Mouse (Mus musculus) forebrain, embryonic 13.5 days (tissue): Measurements from ENCODE around the gene Dusp8. TPM values are rescaled to one million over a fixed set of nuclear protein-coding genes. Genes with fewer than 3 reads are reported as not detected.

Experiments used
- ATAC-seq: fragments of 200-750 bp; cut with Nextera tagmentation; 2 replicates; pipeline ENCODE4 v1.8.0; 2017
- H3K27ac ChIP-seq: fragments of 300-500 bp; sonication (generic); 2 replicates; pipeline ENCODE4 v1.5.1; 2015; ENCODE audit warnings: inconsistent platforms, mild to moderate bottlenecking, moderate library complexity
- H3K27me3 ChIP-seq: fragments of 300-500 bp; sonication (generic); 2 replicates; pipeline ENCODE4 v1.6.1; 2015; ENCODE audit warnings: mild to moderate bottlenecking, inconsistent platforms
- H3K36me3 ChIP-seq: fragments of 300-500 bp; sonication (generic); 2 replicates; pipeline ENCODE4 v1.6.1; 2015; ENCODE audit warnings: mild to moderate bottlenecking, inconsistent platforms; ENCODE audit not compliant: poor library complexity, severe bottlenecking
- H3K4me1 ChIP-seq: fragments of 300-500 bp; sonication (generic); 2 replicates; pipeline ENCODE4 v1.6.1; 2015; ENCODE audit warnings: inconsistent platforms
- H3K4me2 ChIP-seq: fragments of 300-500 bp; sonication (generic); 2 replicates; pipeline ENCODE4 v1.6.1; 2015; ENCODE audit warnings: inconsistent platforms, mild to moderate bottlenecking, moderate library complexity
- H3K4me3 ChIP-seq: fragments of 300-500 bp; sonication (generic); 2 replicates; pipeline ENCODE4 v1.5.1; 2015; ENCODE audit warnings: mild to moderate bottlenecking, inconsistent platforms
- H3K9ac ChIP-seq: fragments of 300-500 bp; sonication (generic); 2 replicates; pipeline ENCODE4 v1.6.1; 2015; ENCODE audit warnings: mild to moderate bottlenecking, inconsistent platforms
- H3K9me3 ChIP-seq: fragments of 300-500 bp; sonication (generic); replicated peaks from 2 replicates; pipeline ENCODE4 v1.6.1; 2016; ENCODE audit warnings: inconsistent platforms
- WGBS: fragments of 180-500 bp; shearing (Covaris S2); methylation state at CpG from one replicate; pipeline ENCODE4 v1.1.7; 2015; 5-methylcytosine and 5-hydroxymethylcytosine counted together
- polyA plus RNA-seq: library from polyadenylated mRNA; unstranded; fragments of >200 nt; fragmentation: Nextera tagmentation; extraction: Ambion mirVana; gene quantifications from 2 replicates; pipeline ENCODE4 v1.2.1, GENCODE M21; 2015

Dusp8 gene
- polyA plus RNA-seq, 1 experiment from 2014 or later: 44.1 TPM

DNA sequence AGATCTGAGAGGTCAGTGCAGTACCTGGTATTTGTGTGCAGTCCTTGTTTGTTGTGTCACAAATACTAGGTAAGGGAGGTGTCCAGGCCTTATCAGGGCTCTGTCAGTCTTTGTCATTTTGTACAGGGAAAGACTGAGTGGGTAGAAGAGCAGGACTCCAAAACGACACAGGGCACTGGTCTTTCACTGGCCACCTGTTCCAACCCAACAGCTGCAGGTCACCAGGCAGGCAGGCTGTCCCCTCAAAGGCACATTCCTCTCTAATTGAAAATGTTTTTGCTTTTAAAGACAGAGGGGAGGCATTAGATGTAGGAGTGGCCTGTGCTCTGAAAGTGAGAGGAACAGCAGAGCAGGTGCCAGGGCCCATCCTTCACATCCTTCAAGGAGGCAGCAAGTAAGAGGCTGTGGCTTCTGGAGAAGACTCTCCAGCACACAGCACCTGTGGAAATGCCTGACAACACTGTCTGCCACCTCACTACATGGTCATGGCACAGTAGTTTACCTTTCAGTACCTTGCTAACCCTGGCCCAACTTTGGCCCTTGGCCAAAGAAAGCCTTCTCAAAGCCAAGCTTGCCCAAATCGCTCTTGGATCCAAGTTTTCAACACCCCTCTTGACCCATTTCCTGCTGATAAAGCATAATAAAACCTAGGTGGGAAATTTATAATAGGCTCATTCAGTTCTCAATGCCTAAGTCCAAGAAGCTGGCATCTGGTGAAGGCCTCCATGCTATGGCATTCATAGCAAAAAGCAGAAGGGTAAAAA, 60.4 kb downstream of the Dusp8 start:
- no peak overlapping the region for H3K9ac ChIP-seq
- 79% methylated on average over 2 of the region's 2 CpGs for WGBS
- H3K27ac ChIP-seq: no peak overlapping the region
- no peak overlapping the region for H3K4me2 ChIP-seq
- H3K4me1 ChIP-seq: peaks cover 4% of the 10 kb centered on the region; the same call in 1 of the 2 replicates
- no peak for ATAC-seq
- H3K4me3 ChIP-seq: no peak overlapping the region
- no peaks in the 10 kb centered on the region for H3K27me3 ChIP-seq
- no peaks in the 10 kb centered on the region for H3K36me3 ChIP-seq
- H3K9me3 ChIP-seq: no peaks in the 10 kb centered on the region

DNA sequence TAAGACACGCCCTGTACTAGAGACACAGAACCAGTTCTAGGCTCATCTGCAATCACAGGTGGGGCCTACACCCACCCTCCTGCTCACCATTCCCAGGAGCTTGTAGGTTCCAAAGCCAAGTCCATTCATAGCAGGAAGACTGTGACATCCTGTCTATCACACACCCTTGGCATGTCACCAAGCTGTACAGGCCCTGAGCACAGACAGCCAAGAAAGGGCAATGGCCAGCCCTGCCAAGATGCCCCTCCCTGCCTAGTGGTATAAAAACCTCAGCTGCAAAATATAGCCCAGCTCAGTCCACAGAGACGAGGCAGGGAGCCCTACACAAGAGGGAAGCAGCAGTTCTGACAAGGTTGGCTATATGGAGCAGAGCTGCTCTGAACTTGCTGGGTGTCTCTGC, 61.4 kb downstream of the Dusp8 start:
- no peaks in the 10 kb centered on the region for H3K36me3 ChIP-seq

DNA sequence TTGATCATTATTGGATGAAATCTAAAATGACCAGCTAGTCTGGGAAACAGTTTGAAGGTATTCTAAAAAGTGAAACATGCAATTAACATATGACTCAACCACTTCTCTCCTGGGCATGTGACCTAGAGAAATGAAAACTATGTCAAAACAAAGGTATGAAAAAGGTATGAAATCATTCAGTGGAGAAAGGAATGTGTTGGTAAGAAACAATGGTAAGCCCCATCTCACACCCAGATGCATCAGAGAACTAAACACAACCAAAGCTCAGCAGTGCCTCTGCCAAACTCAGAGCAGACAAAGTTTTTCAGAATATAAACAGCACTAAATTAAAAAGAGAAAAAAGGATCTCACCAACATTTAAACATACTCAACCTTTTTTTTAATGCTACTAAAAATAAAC, 65.6 kb downstream of the Dusp8 start:
- H3K4me1 ChIP-seq: peaks cover 14% of the 10 kb centered on the region
- H3K4me3 ChIP-seq: no peak overlapping the region
- ATAC-seq: no peak
- no peaks in the 10 kb centered on the region for H3K9me3 ChIP-seq
- H3K27me3 ChIP-seq: no peaks in the 10 kb centered on the region
- H3K4me2 ChIP-seq: no peak overlapping the region
- no peaks in the 10 kb centered on the region for H3K36me3 ChIP-seq
- H3K9ac ChIP-seq: no peak overlapping the region
- no peak overlapping the region for H3K27ac ChIP-seq

More for the DNA sequence above, 61.4 kb downstream of the Dusp8 start:
- no peaks in the 10 kb centered on the region for H3K9me3 ChIP-seq
- no peak overlapping the region for H3K4me2 ChIP-seq
- H3K27me3 ChIP-seq: no peaks in the 10 kb centered on the region
- WGBS: 84% methylated on average over 2 of the region's 2 CpGs
- no peak overlapping the region for H3K27ac ChIP-seq
- ATAC-seq: no peak
- H3K4me3 ChIP-seq: no peak overlapping the region
- H3K9ac ChIP-seq: no peak overlapping the region
- peaks cover 4% of the 10 kb centered on the region; the same call in 1 of the 2 replicates for H3K4me1 ChIP-seq

Other genes with a start within 250 kb of the Dusp8 start
- gene Tollip, start 177.3 kb downstream of the Dusp8 start, polyA plus RNA-seq: 66.4 and 75.2 TPM in 2 replicates
- 20.4 and 22.7 TPM in 2 replicates for gene Brsk2, start 146.1 kb downstream of the Dusp8 start, polyA plus RNA-seq
- gene Mob2, start 34.8 kb downstream of the Dusp8 start, polyA plus RNA-seq: 51.0 and 58.1 TPM in 2 replicates
- gene Gm45618, start 24.9 kb upstream of the Dusp8 start, polyA plus RNA-seq: not detected in 2 replicates
- not detected in 2 replicates for gene Gm39115, start 40.2 kb upstream of the Dusp8 start, polyA plus RNA-seq
- gene Gm45337, start 48.8 kb upstream of the Dusp8 start, polyA plus RNA-seq: not detected in 2 replicates
- gene Gm29735, start 61.3 kb upstream of the Dusp8 start, polyA plus RNA-seq: not detected in 2 replicates
- gene Gm4553, start 69.9 kb upstream of the Dusp8 start, polyA plus RNA-seq: not detected in 2 replicates
- not detected in 2 replicates for gene Krtap5-2, start 80.2 kb upstream of the Dusp8 start, polyA plus RNA-seq
- not detected in 2 replicates for gene Gm10153, start 94.5 kb upstream of the Dusp8 start, polyA plus RNA-seq
- not detected in 2 replicates for gene Krtap5-3, start 105.5 kb upstream of the Dusp8 start, polyA plus RNA-seq
- not detected in 2 replicates for gene Gm7579, start 116.0 kb upstream of the Dusp8 start, polyA plus RNA-seq
- gene Krtap5-5, start 134.1 kb upstream of the Dusp8 start, polyA plus RNA-seq: not detected in 2 replicates
- not detected in 2 replicates for gene Gm40460, start 145.2 kb upstream of the Dusp8 start, polyA plus RNA-seq
- gene Gm2431, start 162.5 kb upstream of the Dusp8 start, polyA plus RNA-seq: not detected in 2 replicates
- not detected in 2 replicates for gene Gm4559, start 178.5 kb upstream of the Dusp8 start, polyA plus RNA-seq
- gene Krtap5-1, start 201.3 kb upstream of the Dusp8 start, polyA plus RNA-seq: not detected in 2 replicates
- not detected in 2 replicates for gene Krtap5-4, start 207.7 kb upstream of the Dusp8 start, polyA plus RNA-seq